Mouse (Mus musculus): ENCODE measurements around the gene Wrnip1. TPM values are rescaled to one million over a fixed set of nuclear protein-coding genes. Genes with fewer than 3 reads are reported as not detected.

Wrnip1 gene
- 10 to 100 TPM; 80.1 to 88.9 TPM for polyA plus RNA-seq (2017; shearing (Covaris generic))

GRCm38 (mm10) chr13:32801693-32802221, at the start of gene Wrnip1:
Wrnip1 (plus strand) TSS chr13:32802038.

GRCm38 (mm10) chr13:32783816-32784215, 18.0 kb upstream of the Wrnip1 start, which contains the start of gene Mylk4:
Mylk4 (minus strand) TSS chr13:32783954.

GRCm38 (mm10) chr13:32802259-32803081, 632 bp downstream of the Wrnip1 start, which contains the start of gene D930007J09Rik:
D930007J09Rik (minus strand) TSS chr13:32802849.

GRCm38 (mm10) chr13:32850668-32851404, 49.0 kb downstream of the Wrnip1 start, which contains the start of gene Serpinb1a:
Serpinb1a (minus strand) TSS chr13:32851185.

Other genes starting within 250 kb of the Wrnip1 start
- gene Mylk4, start 18.1 kb upstream of the Wrnip1 start, polyA plus RNA-seq (2017; shearing (Covaris generic)): under 1 TPM; 0.10 to 0.33 TPM
- not detected for gene D930007J09Rik, start 811 bp downstream of the Wrnip1 start, polyA plus RNA-seq (2017; shearing (Covaris generic))
- gene Serpinb1a, start 49.1 kb downstream of the Wrnip1 start, polyA plus RNA-seq (2017; shearing (Covaris generic)): 10 to 100 TPM in 1 of 2 experiments, 1 to 10 TPM in 1; 3.9 to 14.4 TPM
- under 1 TPM in 1 of 2 experiments, not detected in 1; 0.56 TPM for gene Serpinb1c, start 96.2 kb downstream of the Wrnip1 start, polyA plus RNA-seq (2017; shearing (Covaris generic))
- gene Serpinb6b, start 163.2 kb downstream of the Wrnip1 start, polyA plus RNA-seq (2017; shearing (Covaris generic)): 10 to 100 TPM in 1 of 2 experiments, 1 to 10 TPM in 1; 6.8 to 19.9 TPM
- gene Serpinb9, start 201.2 kb downstream of the Wrnip1 start, polyA plus RNA-seq (2017; shearing (Covaris generic)): 10 to 100 TPM; 18.8 to 24.9 TPM
- under 1 TPM; 0.37 to 0.91 TPM for gene Serpinb9b, start 225.4 kb downstream of the Wrnip1 start, polyA plus RNA-seq (2017; shearing (Covaris generic))